Mouse (Mus musculus) liver, adult 2 months (tissue): ENCODE measurements around the gene Rexo2. TPM values are rescaled to one million over a fixed set of nuclear protein-coding genes. Genes with fewer than 3 reads are reported as not detected.

Experiments used
- DNase-seq: peaks from one replicate; pipeline ENCODE4 v3.0.0-alpha.2; 2011; ENCODE audit warnings: low read depth, low spot score; ENCODE audit errors: extremely low read depth
- H3K27ac ChIP-seq: fragments of 200-500 bp; replicated peaks from 2 replicates; pipeline ENCODE4 v1.5.1; 2012; ENCODE audit warnings: low read depth, mild to moderate bottlenecking, control low read depth, inconsistent platforms, low read length; ENCODE audit not compliant: insufficient read depth
- H3K27me3 ChIP-seq: fragments of 200-500 bp; 2 replicates; pipeline ENCODE4 v1.6.1; 2012; ENCODE audit warnings: mild to moderate bottlenecking, moderate library complexity, low read length, inconsistent platforms; ENCODE audit not compliant: control insufficient read depth, insufficient read depth
- H3K36me3 ChIP-seq: fragments of 200-500 bp; 2 replicates; pipeline ENCODE4 v1.6.1; 2012; ENCODE audit warnings: low read length, inconsistent platforms; ENCODE audit not compliant: control insufficient read depth, insufficient read depth
- H3K4me1 ChIP-seq: fragments of 200-500 bp; 2 replicates; pipeline ENCODE4 v1.6.1; 2011; ENCODE audit warnings: low read length; ENCODE audit not compliant: control insufficient read depth, insufficient read depth
- H3K4me3 ChIP-seq: fragments of 200-500 bp; 2 replicates; pipeline ENCODE4 v1.5.1; 2011; ENCODE audit warnings: low read depth, mild to moderate bottlenecking, control low read depth, low read length, moderate library complexity; ENCODE audit not compliant: insufficient read depth
- H3K79me2 ChIP-seq: fragments of 200-500 bp; 2 replicates; pipeline ENCODE4 v1.6.1; 2012; ENCODE audit warnings: inconsistent platforms, mild to moderate bottlenecking, low read length, moderate library complexity; ENCODE audit not compliant: control insufficient read depth, insufficient read depth
- H3K9ac ChIP-seq: fragments of 200-500 bp; 2 replicates; pipeline ENCODE4 v1.6.1; 2012; ENCODE audit warnings: low read depth, mild to moderate bottlenecking, control low read depth, inconsistent platforms, low read length
- CTCF ChIP-seq: fragments of 200-500 bp; IDR thresholded peaks from 2 replicates; pipeline ENCODE4 v1.5.1; 2011; ENCODE audit warnings: low read depth, low read length, control low read depth
- POLR2A ChIP-seq: fragments of 200-500 bp; IDR thresholded peaks from 2 replicates; pipeline ENCODE4 v1.6.1; 2011; ENCODE audit warnings: low read length, control low read depth; ENCODE audit not compliant: insufficient read depth; ENCODE audit errors: extremely low read depth
- WGBS: fragments of 180-500 bp; shearing (Covaris S2); methylation state at CpG from one replicate; pipeline ENCODE4 v1.1.7; 2018; 5-methylcytosine and 5-hydroxymethylcytosine counted together
- polyA plus RNA-seq: library from polyadenylated mRNA; depleted of rRNA; stranded (reverse); fragments of >200 nt; gene quantifications from 2 replicates; pipeline ENCODE4 v1.2.3, GENCODE M21; 2012
- total RNA-seq: library from RNA; depleted of rRNA; stranded (reverse); fragments of >200 nt; gene quantifications from 2 replicates; pipeline ENCODE4 v1.2.3, GENCODE M21; 2014

Gene Rexo2
- total and polyA plus RNA-seq, 2 experiments, result 49.6 to 101 TPM

DNA sequence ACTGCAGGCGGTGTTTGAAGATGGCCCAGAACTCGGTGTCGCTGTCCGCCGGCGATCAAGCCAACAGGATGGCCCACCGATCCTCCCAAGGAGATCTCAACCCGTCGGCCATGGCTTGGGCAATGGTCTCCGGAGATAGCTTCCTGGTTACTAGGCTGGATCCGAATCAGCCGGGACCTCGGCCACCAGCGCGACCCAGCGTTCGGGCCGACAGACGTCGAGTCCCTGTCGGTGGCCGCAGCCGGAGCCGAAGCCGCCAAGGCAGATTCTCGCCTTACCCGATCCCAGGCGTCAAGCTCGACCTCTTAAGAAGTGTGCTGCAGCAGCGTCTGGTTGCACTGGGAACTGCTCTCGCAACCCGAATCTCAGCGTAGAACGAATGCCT is 15.1 kb upstream of the Rexo2 start:
- peak overlapping the region; percentile 80 for H3K27ac ChIP-seq
- no peaks in the 10 kb centered on the region for H3K27me3 ChIP-seq
- WGBS, result 6% methylated on average over 34 of the region's 34 CpGs
- H3K4me1 ChIP-seq, result peaks cover 3% of the 10 kb centered on the region; the same call in 1 of the 2 replicates
- H3K36me3 ChIP-seq, result peaks cover 24% of the 10 kb centered on the region
- no peak for DNase-seq
- TF ChIP-seq CTCF (no peak), POLR2A (no peak)
- peak overlapping the region; percentile 85 for H3K4me3 ChIP-seq
- no peaks in the 10 kb centered on the region; the same call in 1 of the 2 replicates for H3K79me2 ChIP-seq
- peak overlapping the region; percentile 84 for H3K9ac ChIP-seq

DNA sequence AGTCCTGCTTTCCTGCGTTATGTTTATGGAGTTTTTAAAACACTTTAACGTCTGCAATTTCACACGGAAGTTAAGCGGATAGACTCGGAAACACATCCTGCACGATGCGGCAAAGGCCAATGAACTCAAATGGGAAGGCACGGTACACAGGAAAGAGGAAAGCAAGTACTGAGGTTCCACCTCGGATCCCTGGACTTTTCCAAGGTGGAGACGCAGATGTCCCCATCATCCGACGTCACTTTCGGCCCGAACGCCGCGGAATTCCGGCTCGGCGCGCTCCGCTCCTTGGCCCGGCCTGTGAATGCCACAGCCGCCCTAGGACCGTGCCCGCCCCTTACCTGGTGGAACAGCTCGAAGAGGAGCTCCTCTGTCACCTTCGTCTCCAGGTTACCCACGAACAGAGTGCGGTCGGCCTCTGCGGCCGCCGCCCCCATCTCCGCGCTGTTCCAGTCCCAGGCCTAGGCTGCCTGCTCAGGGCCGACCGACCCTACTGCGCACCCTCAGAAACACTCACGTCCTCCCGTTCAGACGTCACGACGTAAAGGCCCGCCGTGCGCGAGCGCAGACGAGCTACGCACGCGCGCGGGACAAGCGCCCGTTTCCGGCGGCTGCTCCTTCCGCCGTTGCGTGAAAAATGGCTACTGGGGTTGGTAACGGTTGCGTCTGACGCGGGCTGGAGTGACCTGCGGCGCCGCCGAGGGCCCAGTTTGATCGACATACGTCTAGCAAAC is 14.6 kb upstream of the Rexo2 start, which contains the start of the genes Rbm7 and Gm5617:
Rbm7 (minus strand) TSS at position 483 of the 731 bp plus-strand sequence.
Gm5617 (plus strand) TSS at position 626 of the 731 bp plus-strand sequence.
- Histone ChIP-seq H3K27ac (peak within 1 kb of the TSS; percentile 89), H3K36me3 (peaks cover 28% of the 10 kb centered on the region), H3K4me3 (peak within 1 kb of the TSS; percentile 85), H3K79me2 (no peaks in the 10 kb centered on the region; the same call in 1 of the 2 replicates), H3K4me1 (peaks cover 3% of the 10 kb centered on the region; the same call in 1 of the 2 replicates), H3K9ac (peak within 1 kb of the TSS; percentile 92), H3K27me3 (no peaks in the 10 kb centered on the region)
- TF ChIP-seq POLR2A, result peak; percentile 89
- TF ChIP-seq CTCF, result no peak
- DNase-seq, result peak; percentile 88
- under 1% methylated on average over 72 of the region's 72 CpGs for WGBS

DNA sequence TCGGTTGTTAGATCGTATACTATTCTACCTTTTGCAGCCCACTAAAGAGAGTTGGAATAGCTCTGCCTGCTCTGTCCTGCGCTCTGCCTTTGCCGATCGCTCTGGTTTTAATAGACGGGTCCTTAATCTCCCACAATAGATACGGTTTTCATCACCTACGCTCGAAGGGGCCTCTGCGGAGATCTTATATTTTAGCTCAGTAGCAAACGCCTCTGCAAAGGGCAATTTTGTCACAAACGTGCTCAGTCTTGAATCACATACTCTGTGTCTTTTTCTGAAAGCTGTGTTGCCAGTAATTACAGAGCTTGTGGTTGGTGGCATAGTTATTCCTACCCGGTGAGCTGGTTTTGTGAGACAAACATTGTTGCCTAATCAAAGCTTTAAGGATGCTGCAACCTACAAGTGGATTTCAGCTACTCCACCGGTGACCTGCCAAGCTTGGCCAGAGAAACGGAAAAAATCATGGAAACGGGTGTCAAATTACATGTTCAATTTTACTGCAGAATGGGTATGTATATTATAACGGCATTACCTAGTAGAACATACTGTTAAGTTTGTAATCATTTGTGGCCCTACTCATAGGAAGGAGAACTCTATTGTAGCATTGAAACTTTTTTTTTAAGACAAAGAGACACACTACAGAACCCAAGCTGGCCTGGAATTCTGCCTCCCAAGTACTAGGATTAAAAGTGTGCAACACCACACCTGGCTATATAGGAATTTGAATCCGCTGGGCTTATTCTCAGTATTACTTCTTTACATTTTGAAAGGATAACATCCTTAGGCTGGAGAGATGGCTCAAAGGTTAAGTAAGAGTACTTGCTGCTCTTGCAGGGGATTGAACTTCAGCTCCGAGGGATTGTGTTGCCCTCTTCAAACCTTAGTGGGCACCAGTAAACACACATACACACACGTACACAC is 1.1 kb upstream of the Rexo2 start:
- Histone ChIP-seq H3K36me3 (peaks cover 7% of the 10 kb centered on the region; the same call in 1 of the 2 replicates), H3K4me1 (peaks cover 8% of the 10 kb centered on the region), H3K79me2 (peaks cover 4% of the 10 kb centered on the region; the same call in 1 of the 2 replicates), H3K27ac (peak overlapping the region; percentile 57; the same call in 1 of the 2 replicates), H3K4me3 (peak overlapping the region; percentile 50), H3K9ac (peak overlapping the region; percentile 63), H3K27me3 (no peaks in the 10 kb centered on the region)
- no peak for TF ChIP-seq CTCF
- TF ChIP-seq POLR2A, result no peak
- WGBS, result 40% methylated on average over 20 of the region's 20 CpGs
- peak; percentile 35 for DNase-seq

DNA sequence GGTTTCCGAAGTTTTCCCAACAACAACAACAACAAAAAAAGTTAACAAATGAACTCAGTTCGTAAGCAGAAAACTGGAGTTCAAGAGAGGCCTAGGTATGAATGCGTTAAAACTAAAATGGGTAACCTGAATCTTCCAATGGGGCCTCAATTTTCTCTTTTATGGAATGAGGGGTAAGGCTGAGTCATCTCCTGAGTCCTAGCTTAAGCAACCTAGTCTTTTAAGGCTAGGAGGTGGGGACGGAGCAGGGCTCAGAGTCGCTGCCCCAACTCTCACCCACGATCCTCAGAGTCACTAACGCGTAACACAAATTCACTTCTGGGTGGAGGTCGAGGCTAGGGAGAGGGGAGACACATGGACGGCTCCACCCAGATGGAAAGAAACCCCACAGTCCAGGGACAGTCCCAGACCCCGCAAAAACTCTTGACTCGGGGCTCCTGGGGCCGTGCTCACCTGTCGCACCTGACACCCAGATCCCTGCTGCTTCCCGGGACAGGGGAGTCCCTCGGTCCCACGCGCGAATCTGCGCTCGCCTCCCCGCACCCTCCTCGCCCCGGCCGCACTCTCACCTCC is 499 bp downstream of the Rexo2 start:
- WGBS, result 6% methylated on average over 25 of the region's 25 CpGs
- DNase-seq, result peak; percentile 15
- H3K36me3 ChIP-seq, result peaks cover 8% of the 10 kb centered on the region
- H3K4me1 ChIP-seq, result peaks cover 8% of the 10 kb centered on the region
- H3K79me2 ChIP-seq, result peaks cover 4% of the 10 kb centered on the region; the same call in 1 of the 2 replicates
- TF ChIP-seq CTCF (no peak), POLR2A (no peak)
- no peaks in the 10 kb centered on the region for H3K27me3 ChIP-seq
- peak overlapping the region; percentile 92 for H3K4me3 ChIP-seq
- H3K27ac ChIP-seq, result peak overlapping the region; percentile 55
- peak overlapping the region; percentile 91 for H3K9ac ChIP-seq

DNA sequence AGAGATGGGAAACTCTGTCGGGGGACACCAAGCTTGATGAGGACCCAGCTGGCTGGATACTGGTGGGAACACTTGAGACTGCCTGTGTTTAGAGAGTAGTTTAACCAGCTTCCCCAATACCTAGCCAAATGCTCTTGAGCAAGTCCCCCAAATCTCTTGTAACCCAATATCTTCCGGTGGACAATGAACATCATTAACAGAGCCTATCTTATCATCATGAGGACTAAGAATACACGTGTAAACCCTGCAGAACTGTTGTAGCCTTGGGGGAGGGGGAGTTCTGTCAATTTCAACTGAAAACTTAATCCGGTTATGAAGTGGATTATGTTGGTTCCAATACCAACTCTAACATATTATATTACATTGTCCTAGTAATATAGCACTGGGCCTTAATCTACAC is 1.6 kb downstream of the Rexo2 start:
- Histone ChIP-seq H3K4me1 (peaks cover 8% of the 10 kb centered on the region), H3K79me2 (peaks cover 4% of the 10 kb centered on the region; the same call in 1 of the 2 replicates), H3K9ac (no peak overlapping the region), H3K27me3 (no peaks in the 10 kb centered on the region), H3K36me3 (peaks cover 18% of the 10 kb centered on the region), H3K4me3 (no peak overlapping the region), H3K27ac (no peak overlapping the region)
- DNase-seq, result no peak
- TF ChIP-seq CTCF (no peak), POLR2A (no peak)
- 94% methylated on average over 4 of the region's 4 CpGs for WGBS
